Mouse (Mus musculus) mature B cell (primary cell): ENCODE data around the gene Ptprg.
"Not testable (repeated sequence)": the region's sequence is repeated elsewhere in the genome, so short reads cannot be mapped to it uniquely, and the experiment has no call there.

Experiments
- in situ Hi-C: fragments of 300-500 bp; cut with MboI; formaldehyde crosslinking; loops from 2 replicates; pipeline ENCODE4 v1.14.3; 2019

Ptprg gene

DNA sequence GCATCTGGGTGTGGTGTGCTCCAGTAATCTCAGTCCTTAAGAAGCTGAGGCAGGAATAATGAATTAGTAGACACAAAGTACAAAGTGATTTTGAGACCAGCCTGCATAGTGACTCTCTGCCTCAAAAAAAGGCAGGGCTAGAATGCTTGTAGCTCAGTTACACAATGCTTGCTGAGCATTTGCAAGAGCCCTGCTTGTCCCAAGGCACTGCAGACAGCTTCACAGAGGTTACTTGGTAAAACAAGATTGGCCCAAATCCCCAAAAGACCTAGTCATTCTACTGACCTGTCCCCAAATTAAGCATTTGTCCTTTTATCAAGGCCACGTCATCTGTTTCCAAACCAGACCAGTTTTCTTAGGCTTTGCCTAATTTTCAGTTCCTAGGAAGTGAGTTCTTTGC lies 190.4 kb downstream of the Ptprg start:
- in situ Hi-C loops, result no loop called here

- in situ Hi-C loops, result no loop called here
Measured at GRCm38 (mm10) chr14:11752678-11753077, 199.3 kb downstream of the Ptprg start.

DNA sequence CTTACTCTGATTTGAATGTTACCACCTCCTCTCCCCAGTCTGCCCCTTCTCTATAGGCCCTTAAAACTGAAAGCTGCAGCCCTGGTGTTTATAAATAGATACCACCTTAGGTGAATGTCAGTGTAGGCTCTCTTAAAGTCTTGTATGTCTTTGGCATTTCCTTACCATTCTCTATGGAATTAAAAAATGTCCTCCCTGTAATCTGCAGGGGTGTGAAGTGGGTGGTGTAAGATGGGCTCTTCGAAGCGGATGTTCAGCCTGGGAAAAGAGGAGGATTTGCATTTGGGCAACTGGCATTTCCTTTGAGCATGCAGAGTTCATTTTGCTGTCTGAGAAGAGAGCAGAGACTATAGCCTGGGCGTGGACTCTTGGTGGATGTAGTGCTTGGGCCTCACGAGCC lies 201.3 kb downstream of the Ptprg start:
- in situ Hi-C loops, result no loop called here

DNA sequence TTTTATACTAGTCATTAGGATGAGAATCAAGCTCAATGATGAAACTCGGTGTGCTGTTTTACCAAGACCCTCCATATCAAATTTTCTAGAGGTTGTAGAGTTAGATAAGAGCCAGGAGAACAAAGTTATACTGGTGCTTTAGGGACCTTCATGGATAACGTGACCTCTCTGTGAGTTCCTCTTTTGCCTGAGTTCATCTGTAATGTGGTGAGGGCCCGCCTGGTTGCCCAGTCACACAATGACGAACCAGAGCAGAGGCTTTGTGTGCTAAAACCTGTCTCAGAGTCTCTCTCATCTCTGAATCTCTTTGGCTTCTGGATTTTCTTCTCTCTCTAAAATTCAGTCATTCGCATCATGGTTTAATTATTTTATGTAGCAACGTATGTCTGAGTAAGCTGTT lies 204.9 kb downstream of the Ptprg start:
- in situ Hi-C loops, result no loop called here

- in situ Hi-C loops, result no loop called here
Measured at GRCm38 (mm10) chr14:11759356-11759755, 206.0 kb downstream of the Ptprg start.

DNA sequence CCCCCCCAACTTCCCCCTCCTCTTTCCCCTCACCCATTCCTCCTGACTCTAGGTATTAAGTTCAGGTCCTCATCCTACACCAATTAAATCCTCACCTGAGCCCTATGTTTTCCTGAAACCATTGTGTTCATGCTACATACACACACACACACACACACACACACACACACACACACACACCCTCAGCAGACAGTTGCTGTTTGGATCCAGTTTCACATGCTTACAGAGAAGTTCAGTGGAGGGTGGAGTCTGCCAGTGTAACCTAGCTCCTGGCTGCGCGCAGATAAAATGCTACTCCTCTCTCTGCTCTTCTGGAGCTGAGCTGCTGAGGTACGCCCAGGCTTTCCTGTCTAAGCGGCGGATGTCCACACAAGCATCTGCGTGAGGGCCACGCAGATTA lies 209.7 kb downstream of the Ptprg start:
- in situ Hi-C loops, result no loop called here

DNA sequence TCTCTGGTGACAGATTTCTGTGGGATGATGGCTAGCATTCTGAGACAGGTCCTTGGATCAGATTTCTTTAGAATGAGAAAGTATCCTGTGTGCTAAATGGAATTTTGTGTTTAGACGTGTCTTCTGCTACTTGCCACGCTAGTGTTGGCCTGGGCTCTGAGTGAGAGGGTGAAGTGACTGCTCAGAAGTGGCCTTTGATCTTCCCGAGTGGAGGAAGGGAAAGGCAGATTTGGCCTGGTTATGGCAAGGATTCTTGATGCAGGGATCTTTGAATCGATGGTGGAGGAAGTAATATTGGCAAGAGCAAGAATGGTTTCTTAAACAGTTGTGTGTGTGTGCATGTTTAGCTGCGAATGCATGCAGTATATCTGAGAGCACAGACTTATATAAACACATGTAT lies 219.4 kb downstream of the Ptprg start:
- in situ Hi-C loops, result no loop called here

GRCm38 (mm10) chr14:11774476-11775037 lies 221.2 kb downstream of the Ptprg start:
- in situ Hi-C loops, result no loop called here

- in situ Hi-C loops, result no loop called here
Measured at GRCm38 (mm10) chr14:11775204-11775603, 221.9 kb downstream of the Ptprg start.

GRCm38 (mm10) chr14:11775951-11776495 lies 222.7 kb downstream of the Ptprg start:
- in situ Hi-C loops, result no loop called here

DNA sequence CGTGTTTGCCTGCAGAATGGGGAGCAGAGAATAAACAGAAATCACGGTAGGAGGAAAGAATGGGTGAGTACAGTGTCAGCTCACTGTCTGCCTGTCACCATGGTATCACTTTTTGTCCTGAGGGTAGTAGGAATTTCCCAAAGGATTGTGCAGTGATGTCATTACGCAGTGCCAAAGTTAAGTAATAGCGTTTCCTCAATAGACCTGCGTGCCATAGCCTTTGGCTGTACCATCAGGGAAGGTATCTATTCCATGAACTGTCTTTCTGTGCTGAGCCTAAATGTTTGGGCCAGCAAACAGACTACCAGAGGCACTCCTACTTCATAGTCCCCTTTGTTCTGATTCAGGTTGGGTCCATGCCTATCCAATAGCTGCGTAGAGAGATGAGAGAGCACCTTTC lies 223.2 kb downstream of the Ptprg start:
- in situ Hi-C loops, result no loop called here

DNA sequence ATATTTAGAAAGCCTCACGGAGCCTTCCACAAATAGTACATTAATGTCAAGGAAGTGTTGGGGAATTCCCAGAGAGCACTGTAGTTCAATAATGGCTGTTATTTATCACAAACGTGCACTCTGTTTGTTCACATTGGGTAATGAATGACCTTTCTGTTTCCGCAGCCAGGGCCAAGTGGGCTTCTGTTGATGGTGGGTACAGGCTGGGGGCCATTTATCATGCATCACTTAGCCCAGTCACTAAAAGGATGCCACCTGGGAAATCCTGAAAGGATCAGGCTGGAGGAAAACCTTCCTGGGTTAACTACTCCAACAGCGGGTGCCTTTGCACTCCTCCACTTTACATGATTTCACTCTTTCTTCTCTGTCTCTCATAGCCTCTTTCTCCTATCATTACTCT lies 237.9 kb downstream of the Ptprg start:
- in situ Hi-C loops, result no loop called here

DNA sequence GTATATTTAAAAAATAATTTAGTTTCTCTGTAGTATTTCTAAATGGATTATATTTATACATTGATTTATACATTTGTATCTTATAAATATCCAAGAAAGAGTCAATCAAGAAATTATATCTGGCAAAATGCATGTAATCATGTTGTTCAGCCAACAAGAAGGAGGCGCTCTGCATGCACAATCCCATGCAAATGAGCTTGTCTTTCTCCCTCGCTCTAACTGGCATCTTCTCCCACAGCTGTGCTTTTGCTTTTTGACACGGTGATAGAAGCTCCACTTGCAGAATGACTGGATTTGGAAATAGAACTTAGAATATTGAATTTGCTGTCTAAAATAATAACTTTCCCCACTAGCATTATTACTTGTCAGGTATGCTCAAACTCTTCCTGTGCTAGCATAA lies 240.5 kb downstream of the Ptprg start:
- in situ Hi-C loops, result no loop called here

DNA sequence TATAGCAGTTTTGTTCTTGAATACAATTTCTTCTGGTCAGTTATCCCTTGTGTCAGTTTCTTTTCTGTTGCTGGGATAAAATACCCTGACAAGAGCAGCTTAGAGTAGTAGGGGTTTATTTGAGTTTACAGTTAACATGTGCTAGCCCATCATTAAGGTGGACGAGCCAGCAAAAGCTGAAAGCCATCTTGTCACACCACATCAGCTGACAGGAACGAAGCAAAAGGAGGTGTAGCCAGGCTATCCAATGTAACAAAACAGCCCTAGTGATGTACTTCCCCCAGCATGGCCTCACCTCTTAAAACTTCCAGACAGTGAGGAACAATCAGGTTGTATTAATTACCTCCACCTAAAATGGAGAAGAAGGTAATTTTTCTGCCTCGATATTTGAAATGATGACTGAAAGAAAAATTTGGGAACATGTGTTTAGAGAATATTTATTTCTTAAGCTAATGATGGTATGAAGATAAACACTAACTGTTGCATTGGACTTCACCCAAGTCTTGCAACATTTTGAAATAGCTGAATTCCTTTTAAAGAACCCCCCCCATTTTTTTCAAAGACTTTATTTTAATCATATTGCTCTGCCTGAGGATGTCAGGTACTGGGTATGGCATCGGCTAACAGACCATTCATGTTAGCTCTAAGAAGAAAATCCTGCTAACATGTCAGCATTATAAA lies 249.2 kb downstream of the Ptprg start:
- in situ Hi-C loops, result no loop called here

DNA sequence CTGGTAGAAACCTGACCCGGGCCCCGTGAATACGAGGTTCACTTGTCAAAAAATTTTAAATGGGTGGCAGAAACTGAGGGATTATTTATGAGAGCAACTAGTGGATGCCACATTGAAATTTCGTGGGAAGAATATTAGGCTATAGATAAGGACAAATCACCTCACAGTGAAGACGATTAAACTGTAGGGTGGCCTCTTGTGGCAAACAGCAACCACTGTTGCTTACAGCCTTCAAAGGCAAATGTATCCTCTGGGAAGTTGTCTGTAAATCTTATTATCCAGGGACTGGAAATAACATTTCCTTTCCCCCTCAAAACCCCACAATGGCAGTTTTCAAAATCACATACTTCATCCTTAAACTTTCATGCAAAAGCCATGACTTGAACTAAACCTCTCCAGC lies 253.3 kb downstream of the Ptprg start:
- in situ Hi-C loops, result no loop called here

GRCm38 (mm10) chr14:11807465-11807864 lies 254.1 kb downstream of the Ptprg start:
- in situ Hi-C loops, result no loop called here

- in situ Hi-C loops, result no loop called here
Measured at GRCm38 (mm10) chr14:11811142-11811761, 257.9 kb downstream of the Ptprg start.

DNA sequence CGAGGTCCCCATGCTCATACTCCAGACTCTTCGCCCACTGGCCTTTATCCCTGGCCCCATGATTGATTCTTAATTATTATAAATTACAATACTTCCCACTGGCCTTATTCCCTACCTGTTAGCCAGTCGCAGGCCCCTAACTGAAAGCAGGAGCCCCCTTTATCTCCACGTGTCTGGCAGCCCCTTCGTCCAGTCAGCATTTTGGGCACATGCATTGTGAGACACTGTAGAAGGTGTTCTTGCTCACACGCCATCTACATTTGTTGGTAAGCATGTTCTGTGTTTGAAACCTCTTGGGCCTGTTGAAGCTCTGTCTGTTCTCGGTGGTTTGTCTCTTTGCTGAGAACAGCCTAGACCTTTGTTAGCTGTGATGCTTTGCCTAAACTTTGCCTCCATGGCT lies 259.0 kb downstream of the Ptprg start:
- in situ Hi-C loops, result no loop called here

GRCm38 (mm10) chr14:11814811-11815210 lies 261.5 kb downstream of the Ptprg start:
- in situ Hi-C loops, result not testable (repeated sequence)

- in situ Hi-C loops, result no loop called here
Measured at GRCm38 (mm10) chr14:11817236-11817635, 263.9 kb downstream of the Ptprg start.

GRCm38 (mm10) chr14:11818054-11818453 lies 264.7 kb downstream of the Ptprg start:
- in situ Hi-C loops, result no loop called here

GRCm38 (mm10) chr14:11818721-11819120 lies 265.4 kb downstream of the Ptprg start:
- in situ Hi-C loops, result no loop called here

DNA sequence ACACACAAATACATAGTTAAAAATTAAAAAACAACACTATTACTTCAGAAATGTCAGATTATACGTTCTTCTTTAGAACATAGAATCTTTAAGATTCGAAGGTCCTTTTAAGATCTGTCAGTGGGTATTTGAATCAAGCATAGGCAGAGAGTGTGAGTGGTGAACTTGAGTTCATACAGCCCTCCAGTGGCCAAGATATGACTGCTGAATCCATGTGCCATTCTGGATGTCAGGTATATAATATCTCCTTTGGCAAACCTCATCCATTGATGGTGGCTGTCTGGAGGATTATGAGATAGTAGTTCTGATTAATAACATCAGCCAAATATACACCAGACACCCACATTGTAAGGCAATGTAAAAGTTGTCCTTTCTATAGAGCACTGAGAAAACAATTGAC lies 266.0 kb downstream of the Ptprg start:
- in situ Hi-C loops, result no loop called here
